Mouse (Mus musculus) CH12.LX (cell line): ENCODE results near the gene Tnnt1.

Source experiments
- BHLHE40 ChIP-seq: IDR thresholded peaks from 2 replicates; pipeline ENCODE4 v1.6.1; 2011; ENCODE audit warnings: mild to moderate bottlenecking, low read depth, low read length, improper control_type of control experiment
- CHD2 ChIP-seq: IDR thresholded peaks from 2 replicates; pipeline ENCODE4 v1.6.1; 2011; ENCODE audit warnings: low read length, improper control_type of control experiment
- CTCF ChIP-seq, 2 experiments: IDR thresholded peaks in 1 of 2; conservative IDR thresholded peaks in 1 of 2; 2 replicates each; pipeline ENCODE4 v1.5.1; 2011 to 2012; ENCODE audit warnings: low read depth in 2 of 2, low read length in 2 of 2, improper control_type of control experiment in 1 of 2, inconsistent platforms in 1 of 2, mild to moderate bottlenecking in 1 of 2, moderate library complexity in 1 of 2
- E2F4 ChIP-seq: IDR thresholded peaks from 2 replicates; pipeline ENCODE4 v1.6.1; 2011; ENCODE audit warnings: low read depth, low read length, improper control_type of control experiment; ENCODE audit not compliant: insufficient replicate concordance
- EP300 ChIP-seq: IDR thresholded peaks from 2 replicates; pipeline ENCODE4 v1.6.1; 2011; ENCODE audit warnings: low read length, improper control_type of control experiment
- MAFK ChIP-seq: IDR thresholded peaks from 2 replicates; pipeline ENCODE4 v1.6.1; 2011; ENCODE audit warnings: low read length, improper control_type of control experiment; ENCODE audit not compliant: insufficient replicate concordance
- MAZ ChIP-seq: IDR thresholded peaks from 2 replicates; pipeline ENCODE4 v1.6.1; 2012; ENCODE audit warnings: low read depth, mild to moderate bottlenecking, inconsistent platforms, low read length, improper control_type of control experiment, moderate library complexity
- POLR2A ChIP-seq: IDR thresholded peaks from 2 replicates; pipeline ENCODE4 v1.6.1; 2011; ENCODE audit warnings: low read depth, mild to moderate bottlenecking, improper control_type of control experiment, low read length
- USF2 ChIP-seq: conservative IDR thresholded peaks from 2 replicates; pipeline ENCODE4 v1.6.1; 2011; ENCODE audit warnings: low read depth, low read length, improper control_type of control experiment
- ZKSCAN1 ChIP-seq: IDR thresholded peaks from 2 replicates; pipeline ENCODE4 v1.6.1; 2012; ENCODE audit warnings: low read depth, inconsistent platforms, low read length, improper control_type of control experiment, borderline replicate concordance
- ZMIZ1 ChIP-seq: IDR thresholded peaks from 2 replicates; pipeline ENCODE4 v1.6.1; 2012; ENCODE audit warnings: low read depth, mild to moderate bottlenecking, inconsistent platforms, low read length, improper control_type of control experiment
- ZNF384 ChIP-seq: IDR thresholded peaks from 2 replicates; pipeline ENCODE4 v1.6.1; 2012; ENCODE audit warnings: low read depth, low read length, improper control_type of control experiment, inconsistent platforms

- TF ChIP-seq USF2 (no peak), EP300 (no peak), POLR2A (no peak), CTCF (conservative IDR thresholded peaks at IDR 0.05 in 1 of 2, IDR thresholded peaks at IDR 0.05 in 1 of 2; ENCODE audit: low read depth in 2 of 2, low read length in 2 of 2) (peak in 1 of 2 experiments; percentile 6; a peak in 1 of 4 replicates), ZNF384 (no peak), CHD2 (no peak), MAZ (no peak), MAFK (no peak), ZMIZ1 (no peak), BHLHE40 (no peak), ZKSCAN1 (no peak), E2F4 (no peak)
Measured at GRCm38 (mm10) chr7:4521231-4522003, 5.2 kb upstream of the Tnnt1 start.
